Mouse (Mus musculus) MEL (cell line): ENCODE results near the gene Klhl23. TPM values are rescaled to one million over a fixed set of nuclear protein-coding genes. Genes with fewer than 3 reads are reported as not detected.

Source experiments
- DNase-seq: peaks from one replicate; pipeline ENCODE4 v3.0.0; 2011; ENCODE audit warnings: low read depth, low spot score
- H3K27ac ChIP-seq: 2 replicates; pipeline ENCODE4 v1.5.1; 2012; ENCODE audit warnings: low read depth, mild to moderate bottlenecking, control low read depth, low read length, moderate library complexity; ENCODE audit not compliant: control insufficient read depth
- H3K27me3 ChIP-seq, 2 experiments: fragments of 150-350 bp in 1 of 2; sonication (generic) in 1 of 2; 2 replicates each; pipeline ENCODE4 v1.6.1; 2012; ENCODE audit warnings: low read length in 2 of 2, mild to moderate bottlenecking in 2 of 2, improper control_type of control experiment in 1 of 2, moderate library complexity in 1 of 2; ENCODE audit not compliant: insufficient read depth in 2 of 2, control insufficient read depth in 1 of 2
- H3K36me3 ChIP-seq, 2 experiments: 2 replicates each; pipeline ENCODE4 v1.6.1; 2012 to 2014; ENCODE audit warnings: low read length in 2 of 2, improper control_type of control experiment in 1 of 2, inconsistent platforms in 1 of 2, mild to moderate bottlenecking in 1 of 2; ENCODE audit not compliant: insufficient read depth in 2 of 2, control insufficient read depth in 1 of 2
- H3K4me1 ChIP-seq, 2 experiments: fragments of 150-350 bp in 1 of 2; sonication (generic) in 1 of 2; 2 replicates each; pipeline ENCODE4 v1.6.1; 2012; ENCODE audit warnings: low read length in 2 of 2, improper control_type of control experiment in 1 of 2, mild to moderate bottlenecking in 1 of 2; ENCODE audit not compliant: insufficient read depth in 2 of 2, control insufficient read depth in 1 of 2
- H3K4me3 ChIP-seq, 2 experiments: fragments of 150-350 bp in 1 of 2; sonication (generic) in 1 of 2; 2 replicates each; pipeline ENCODE4 v1.5.1; 2012; ENCODE audit warnings: low read depth in 2 of 2, low read length in 2 of 2, mild to moderate bottlenecking in 2 of 2, moderate library complexity in 2 of 2, control low read depth in 1 of 2, improper control_type of control experiment in 1 of 2; ENCODE audit not compliant: control insufficient read depth in 1 of 2, insufficient read depth in 1 of 2
- H3K79me2 ChIP-seq: 2 replicates; pipeline ENCODE4 v1.6.1; 2012; ENCODE audit warnings: mild to moderate bottlenecking, low read length, moderate library complexity; ENCODE audit not compliant: control insufficient read depth, poor library complexity, insufficient read depth
- H3K9ac ChIP-seq: 2 replicates; pipeline ENCODE4 v1.6.1; 2012; ENCODE audit warnings: low read depth, mild to moderate bottlenecking, control low read depth, low read length, moderate library complexity; ENCODE audit not compliant: control insufficient read depth, poor library complexity, severe bottlenecking
- H3K9me3 ChIP-seq: fragments of 150-350 bp; sonication (generic); replicated peaks from 2 replicates; pipeline ENCODE4 v1.6.1; 2012; ENCODE audit warnings: mild to moderate bottlenecking, low read length, improper control_type of control experiment, moderate library complexity; ENCODE audit not compliant: insufficient read depth
- BHLHE40 ChIP-seq: IDR thresholded peaks from 2 replicates; pipeline ENCODE4 v1.6.1; 2012; ENCODE audit warnings: low read depth, mild to moderate bottlenecking, inconsistent platforms, low read length, improper control_type of control experiment, borderline replicate concordance
- CHD1 ChIP-seq: IDR thresholded peaks from 2 replicates; pipeline ENCODE4 v1.6.1; 2012; ENCODE audit warnings: low read depth, mild to moderate bottlenecking, inconsistent platforms, low read length, improper control_type of control experiment
- CHD2 ChIP-seq: IDR thresholded peaks from 2 replicates; pipeline ENCODE4 v1.6.1; 2011; ENCODE audit warnings: low read length, improper control_type of control experiment
- CTCF ChIP-seq, 3 experiments: IDR thresholded peaks in 2 of 3; conservative IDR thresholded peaks in 1 of 3; 2 replicates each; pipeline ENCODE4 v1.5.1; 2011 to 2012; ENCODE audit warnings: low read length in 3 of 3, low read depth in 2 of 3, mild to moderate bottlenecking in 2 of 3, improper control_type of control experiment in 1 of 3, inconsistent platforms in 1 of 3, mixed read lengths in 1 of 3, moderate library complexity in 1 of 3; ENCODE audit not compliant: control insufficient read depth in 1 of 3, insufficient read depth in 1 of 3, poor library complexity in 1 of 3, severe bottlenecking in 1 of 3
- E2F4 ChIP-seq: IDR thresholded peaks from 2 replicates; pipeline ENCODE4 v1.6.1; 2011; ENCODE audit warnings: low read depth, low read length, improper control_type of control experiment, borderline replicate concordance
- ELF1 ChIP-seq: IDR thresholded peaks from 2 replicates; pipeline ENCODE4 v1.6.1; 2014; ENCODE audit warnings: low read depth, mild to moderate bottlenecking, inconsistent platforms, low read length, improper control_type of control experiment, moderate library complexity
- EP300 ChIP-seq, 2 experiments: IDR thresholded peaks; 2 replicates each; pipeline ENCODE4 v1.6.1; 2011; ENCODE audit warnings: improper control_type of control experiment in 2 of 2, low read length in 2 of 2, low read depth in 1 of 2, mild to moderate bottlenecking in 1 of 2
- ETS1 ChIP-seq: IDR thresholded peaks from 2 replicates; pipeline ENCODE4 v1.6.1; 2012; ENCODE audit warnings: low read depth, mild to moderate bottlenecking, inconsistent platforms, low read length, improper control_type of control experiment, moderate library complexity
- GABPA ChIP-seq: IDR thresholded peaks from 2 replicates; pipeline ENCODE4 v1.6.1; 2012; ENCODE audit warnings: low read depth, mild to moderate bottlenecking, inconsistent platforms, low read length, improper control_type of control experiment, moderate library complexity
- GATA1 ChIP-seq: IDR thresholded peaks from 2 replicates; pipeline ENCODE4 v1.6.1; 2011; ENCODE audit warnings: low read depth, low read length, improper control_type of control experiment
- HCFC1 ChIP-seq: IDR thresholded peaks from 2 replicates; pipeline ENCODE4 v1.6.1; 2012; ENCODE audit warnings: low read depth, mild to moderate bottlenecking, inconsistent platforms, low read length, improper control_type of control experiment, moderate library complexity
- JUND ChIP-seq: IDR thresholded peaks from 2 replicates; pipeline ENCODE4 v1.6.1; 2011; ENCODE audit warnings: low read depth, mild to moderate bottlenecking, improper control_type of control experiment, low read length
- KAT2A ChIP-seq: conservative IDR thresholded peaks from 2 replicates; pipeline ENCODE4 v1.6.1; 2012; ENCODE audit warnings: low read depth, low read length, improper control_type of control experiment, inconsistent platforms
- MAFK ChIP-seq: IDR thresholded peaks from 2 replicates; pipeline ENCODE4 v1.6.1; 2011; ENCODE audit warnings: low read depth, mild to moderate bottlenecking, low read length, improper control_type of control experiment, borderline replicate concordance
- MAZ ChIP-seq: IDR thresholded peaks from 2 replicates; pipeline ENCODE4 v1.6.1; 2012; ENCODE audit warnings: low read depth, mild to moderate bottlenecking, inconsistent platforms, low read length, improper control_type of control experiment
- MEF2A ChIP-seq: IDR thresholded peaks from 2 replicates; pipeline ENCODE4 v1.6.1; 2014; ENCODE audit warnings: low read depth, mild to moderate bottlenecking, inconsistent platforms, low read length, improper control_type of control experiment; ENCODE audit not compliant: poor library complexity, insufficient replicate concordance, severe bottlenecking; ENCODE audit errors: extremely low read depth
- MXI1 ChIP-seq: IDR thresholded peaks from 2 replicates; pipeline ENCODE4 v1.6.1; 2011; ENCODE audit warnings: mild to moderate bottlenecking, low read depth, low read length, improper control_type of control experiment
- MYB ChIP-seq: IDR thresholded peaks from 2 replicates; pipeline ENCODE4 v1.6.1; 2011; ENCODE audit warnings: mild to moderate bottlenecking, low read depth, low read length, improper control_type of control experiment
- MYC ChIP-seq: IDR thresholded peaks from 2 replicates; pipeline ENCODE4 v1.6.1; 2011; ENCODE audit warnings: low read depth, mild to moderate bottlenecking, low read length, improper control_type of control experiment, moderate library complexity
- NELFE ChIP-seq: IDR thresholded peaks from 2 replicates; pipeline ENCODE4 v1.6.1; 2011; ENCODE audit warnings: low read depth, low read length, improper control_type of control experiment
- NRF1 ChIP-seq: IDR thresholded peaks from 2 replicates; pipeline ENCODE4 v1.6.1; 2014; ENCODE audit warnings: low read depth, mild to moderate bottlenecking, inconsistent platforms, low read length, improper control_type of control experiment, moderate library complexity; ENCODE audit not compliant: poor library complexity, insufficient read depth, severe bottlenecking
- POLR2A ChIP-seq, 2 experiments: IDR thresholded peaks; 2 replicates each; pipeline ENCODE4 v1.6.1; 2011 to 2012; ENCODE audit warnings: low read length in 2 of 2, mild to moderate bottlenecking in 2 of 2, control low read depth in 1 of 2, improper control_type of control experiment in 1 of 2, low read depth in 1 of 2, moderate library complexity in 1 of 2; ENCODE audit not compliant: control insufficient read depth in 1 of 2, insufficient read depth in 1 of 2, poor library complexity in 1 of 2
- POLR2AphosphoS2 ChIP-seq: IDR thresholded peaks from 2 replicates; pipeline ENCODE4 v1.6.1; 2011; ENCODE audit warnings: low read length, improper control_type of control experiment
- POLR2AphosphoS5 ChIP-seq: IDR thresholded peaks from 2 replicates; pipeline ENCODE4 v1.6.1; 2012; ENCODE audit warnings: low read depth, borderline replicate concordance, mild to moderate bottlenecking, inconsistent platforms, low read length, moderate library complexity, mixed read lengths
- RAD21 ChIP-seq: IDR thresholded peaks from 2 replicates; pipeline ENCODE4 v1.6.1; 2011; ENCODE audit warnings: mild to moderate bottlenecking, low read depth, low read length, improper control_type of control experiment
- RCOR1 ChIP-seq: IDR thresholded peaks from 2 replicates; pipeline ENCODE4 v1.6.1; 2012; ENCODE audit warnings: low read depth, mild to moderate bottlenecking, inconsistent platforms, low read length, improper control_type of control experiment
- SIN3A ChIP-seq: IDR thresholded peaks from 2 replicates; pipeline ENCODE4 v1.6.1; 2012; ENCODE audit warnings: low read length, improper control_type of control experiment, inconsistent platforms
- SMC3 ChIP-seq: IDR thresholded peaks from 2 replicates; pipeline ENCODE4 v1.6.1; 2011; ENCODE audit warnings: low read depth, low read length, improper control_type of control experiment
- TBP ChIP-seq: IDR thresholded peaks from 2 replicates; pipeline ENCODE4 v1.8.0; 2011; ENCODE audit warnings: low read depth, low read length, improper control_type of control experiment
- TCF12 ChIP-seq: IDR thresholded peaks from 2 replicates; pipeline ENCODE4 v1.6.1; 2014; ENCODE audit warnings: low read depth, mild to moderate bottlenecking, inconsistent platforms, low read length, improper control_type of control experiment, moderate library complexity
- UBTF ChIP-seq: IDR thresholded peaks from 2 replicates; pipeline ENCODE4 v1.6.1; 2012; ENCODE audit warnings: low read depth, mild to moderate bottlenecking, inconsistent platforms, low read length, improper control_type of control experiment, moderate library complexity, borderline replicate concordance; ENCODE audit not compliant: insufficient read depth
- USF1 ChIP-seq: IDR thresholded peaks from 2 replicates; pipeline ENCODE4 v1.6.1; 2014; ENCODE audit warnings: low read depth, mild to moderate bottlenecking, inconsistent platforms, low read length, improper control_type of control experiment, moderate library complexity
- USF2 ChIP-seq, 2 experiments: IDR thresholded peaks; 2 replicates each; pipeline ENCODE4 v1.6.1; 2011 to 2012; ENCODE audit warnings: improper control_type of control experiment in 2 of 2, low read length in 2 of 2, borderline replicate concordance in 1 of 2, inconsistent platforms in 1 of 2, low read depth in 1 of 2, mild to moderate bottlenecking in 1 of 2; ENCODE audit not compliant: insufficient read depth in 1 of 2
- ZC3H11A ChIP-seq: IDR thresholded peaks from 2 replicates; pipeline ENCODE4 v1.6.1; 2012; ENCODE audit warnings: low read depth, mild to moderate bottlenecking, inconsistent platforms, low read length, improper control_type of control experiment
- ZKSCAN1 ChIP-seq: IDR thresholded peaks from 2 replicates; pipeline ENCODE4 v1.6.1; 2012; ENCODE audit warnings: low read depth, mild to moderate bottlenecking, inconsistent platforms, low read length, improper control_type of control experiment, moderate library complexity
- ZMIZ1 ChIP-seq: IDR thresholded peaks from 2 replicates; pipeline ENCODE4 v1.6.1; 2012; ENCODE audit warnings: low read depth, mild to moderate bottlenecking, inconsistent platforms, low read length, improper control_type of control experiment, moderate library complexity
- ZNF384 ChIP-seq: IDR thresholded peaks from 2 replicates; pipeline ENCODE4 v1.6.1; 2012; ENCODE audit warnings: low read depth, mild to moderate bottlenecking, inconsistent platforms, low read length, improper control_type of control experiment
- polyA plus RNA-seq, 2 experiments: library from polyadenylated mRNA; stranded (reverse) in 1 of 2; unstranded in 1 of 2; fragments of >175 nt in 1 of 2; fragments of >200 nt in 1 of 2; gene quantifications; 2 replicates each; pipeline versions ENCODE4 v1.2.1 to v1.2.4; 2012; ENCODE audit warnings: low replicate concordance in 2 of 2, low read depth in 1 of 2; ENCODE audit not compliant: insufficient read length in 2 of 2, insufficient read depth in 1 of 2, missing spikeins in 1 of 2
- total RNA-seq: library from RNA; depleted of rRNA; stranded (reverse); fragments of 300-350 nt; gene quantifications from 2 replicates; pipeline ENCODE4 v1.2.3, GENCODE M21; 2012

Klhl23 gene
- total and polyA plus RNA-seq, 3 experiments: 24.8 to 238 (median 31.4) TPM

DNA sequence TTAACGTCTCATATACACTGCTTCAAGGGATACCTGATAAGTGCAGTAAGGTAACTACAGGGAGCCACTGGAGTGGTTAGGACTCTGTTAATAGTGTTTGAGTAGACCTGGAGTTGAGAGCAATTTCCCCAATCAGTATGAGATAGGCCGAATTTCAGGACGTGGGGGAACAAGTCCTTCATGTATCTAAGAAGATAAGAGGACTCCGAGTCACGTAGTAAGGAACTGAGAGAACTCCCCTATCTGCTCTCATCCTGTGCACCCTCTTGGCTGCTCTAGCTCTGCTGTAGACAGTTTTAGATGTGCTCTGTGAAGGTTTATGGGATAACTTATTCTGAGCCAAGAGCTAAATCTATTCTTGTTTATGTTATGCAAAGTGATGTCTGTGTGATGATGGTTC, 5.2 kb upstream of the Klhl23 start:
- peak; percentile 81 for DNase-seq
- peak overlapping the region; percentile 19 to 50; a peak in 3 of 4 replicates for H3K4me3 ChIP-seq
- H3K79me2 ChIP-seq: no peaks in the 10 kb centered on the region
- no peaks in the 10 kb centered on the region for H3K9me3 ChIP-seq
- peak overlapping the region; percentile 33 for H3K9ac ChIP-seq
- H3K27ac ChIP-seq: peak overlapping the region; percentile 61
- H3K36me3 ChIP-seq: peaks cover 0 to 33% of the 10 kb centered on the region in 2 experiments; a peak in 2 of 4 replicates
- H3K4me1 ChIP-seq: peaks cover 21 to 35% of the 10 kb centered on the region in 2 experiments
- H3K27me3 ChIP-seq: no peaks in the 10 kb centered on the region
- no peak for TF ChIP-seq JUND
- no peak; the same call in 1 of the 2 replicates for TF ChIP-seq ZNF384
- 0 out of 2 replicates have a peak, but pooled peaks have one; percentile 20 for TF ChIP-seq MYB
- peak; percentile 59; the same call in 1 of the 2 replicates for TF ChIP-seq MYC
- TF ChIP-seq GABPA: no peak
- TF ChIP-seq TBP: peak; percentile 55; the same call in 1 of the 2 replicates
- TF ChIP-seq RCOR1: peak; percentile 76; the same call in 1 of the 2 replicates
- TF ChIP-seq SIN3A: peak; percentile 65
- no peak for TF ChIP-seq USF1
- TF ChIP-seq MAFK: peak; percentile 8; the same call in 1 of the 2 replicates
- TF ChIP-seq BHLHE40: 0 out of 2 replicates have a peak, but pooled peaks have one; percentile 15
- TF ChIP-seq SMC3: peak; percentile 4; the same call in 1 of the 2 replicates
- no peak for TF ChIP-seq NRF1
- no peak for TF ChIP-seq ZKSCAN1
- no peak for TF ChIP-seq POLR2A (IDR thresholded peaks at IDR 0.05; ENCODE audit: control insufficient read depth in 1 of 2, insufficient read depth in 1 of 2, low read depth in 1 of 2, low read length in 2 of 2, poor library complexity in 1 of 2)
- no peak for TF ChIP-seq KAT2A
- peak; percentile 53; the same call in 1 of the 2 replicates for TF ChIP-seq MAZ
- TF ChIP-seq NELFE: no peak
- no peak for TF ChIP-seq ELF1
- no peak for TF ChIP-seq POLR2AphosphoS2
- TF ChIP-seq MXI1: peak; percentile 60
- peak; percentile 65 for TF ChIP-seq TCF12
- TF ChIP-seq ZMIZ1: no peak
- no peak for TF ChIP-seq E2F4
- no peak for TF ChIP-seq ZC3H11A
- TF ChIP-seq HCFC1: peak; percentile 47; the same call in 1 of the 2 replicates
- TF ChIP-seq EP300 (IDR thresholded peaks at IDR 0.05; ENCODE audit: low read depth in 1 of 2, low read length in 2 of 2): peak; percentile 79 to 89
- TF ChIP-seq MEF2A: no peak
- peak; percentile 87 for TF ChIP-seq GATA1
- no peak for TF ChIP-seq CTCF (IDR thresholded peaks at IDR 0.05 in 2 of 3, conservative IDR thresholded peaks at IDR 0.05 in 1 of 3; ENCODE audit: control insufficient read depth in 1 of 3, insufficient read depth in 1 of 3, low read depth in 2 of 3, low read length in 3 of 3, poor library complexity in 1 of 3, severe bottlenecking in 1 of 3)
- no peak for TF ChIP-seq POLR2AphosphoS5
- no peak for TF ChIP-seq UBTF
- no peak for TF ChIP-seq CHD1
- TF ChIP-seq ETS1: peak; percentile 71
- no peak for TF ChIP-seq CHD2
- no peak for TF ChIP-seq USF2 (IDR thresholded peaks at IDR 0.05; ENCODE audit: borderline replicate concordance in 1 of 2, insufficient read depth in 1 of 2, low read depth in 1 of 2, low read length in 2 of 2)
- TF ChIP-seq RAD21: no peak
